Mouse (Mus musculus) testis, adult 2 months (tissue): ENCODE data around the gene Zfp281. TPM values are rescaled to one million over a fixed set of nuclear protein-coding genes. Genes with fewer than 3 reads are reported as not detected.

Source experiments
- H3K27ac ChIP-seq: fragments of 200-500 bp; 2 replicates; pipeline ENCODE4 v1.5.1; 2012; ENCODE audit warnings: low read depth, low read length; ENCODE audit not compliant: control insufficient read depth, insufficient read depth
- H3K27me3 ChIP-seq: fragments of 200-500 bp; 2 replicates; pipeline ENCODE4 v1.6.1; 2012; ENCODE audit warnings: mild to moderate bottlenecking, low read length, moderate library complexity; ENCODE audit not compliant: control insufficient read depth, insufficient read depth
- H3K36me3 ChIP-seq: fragments of 200-500 bp; 2 replicates; pipeline ENCODE4 v1.6.1; 2012; ENCODE audit warnings: mild to moderate bottlenecking, low read length; ENCODE audit not compliant: control insufficient read depth, insufficient read depth
- H3K4me1 ChIP-seq: fragments of 200-500 bp; 2 replicates; pipeline ENCODE4 v1.6.1; 2012; ENCODE audit warnings: low read length; ENCODE audit not compliant: control insufficient read depth, insufficient read depth
- H3K4me3 ChIP-seq: fragments of 200-500 bp; 2 replicates; pipeline ENCODE4 v1.5.1; 2012; ENCODE audit warnings: low read depth, mild to moderate bottlenecking, low read length, moderate library complexity, mixed read lengths; ENCODE audit not compliant: control insufficient read depth
- CTCF ChIP-seq: fragments of 200-500 bp; IDR thresholded peaks from 2 replicates; pipeline ENCODE4 v1.5.1; 2012; ENCODE audit warnings: low read depth, mild to moderate bottlenecking, inconsistent platforms, low read length, moderate library complexity; ENCODE audit not compliant: control insufficient read depth, insufficient read depth, insufficient replicate concordance
- POLR2A ChIP-seq: fragments of 200-500 bp; IDR thresholded peaks from 2 replicates; pipeline ENCODE4 v1.6.1; 2012; ENCODE audit warnings: low read depth, mild to moderate bottlenecking, inconsistent platforms, low read length, moderate library complexity; ENCODE audit not compliant: control insufficient read depth
- polyA plus RNA-seq: library from polyadenylated mRNA; depleted of rRNA; stranded (reverse); fragments of >200 nt; gene quantifications from 2 replicates; pipeline ENCODE4 v1.2.3, GENCODE M21; 2012

Zfp281 gene
- polyA plus RNA-seq, 1 experiment: 2.3 TPM

DNA sequence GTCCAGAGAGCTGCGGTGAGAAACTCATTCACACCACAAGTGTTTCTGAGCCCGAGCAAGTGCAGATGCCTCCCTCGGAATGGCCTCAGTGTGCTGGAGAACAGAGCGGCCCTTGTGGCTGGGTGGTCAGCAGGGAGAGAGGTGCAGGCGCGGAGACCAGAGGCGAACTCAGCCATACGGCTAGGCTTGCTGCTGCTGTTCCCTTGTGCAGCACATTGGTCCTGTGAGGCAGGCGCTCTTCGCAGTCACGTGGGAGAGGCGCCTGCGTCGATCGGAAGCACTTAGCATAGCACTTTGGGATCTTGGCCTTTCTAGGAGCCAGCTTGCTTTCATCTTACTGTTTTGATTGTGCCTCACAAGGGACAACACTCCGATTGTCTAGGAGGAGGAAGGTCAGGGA is 45.7 kb downstream of the Zfp281 start:
- Histone ChIP-seq H3K27me3 (no peaks in the 10 kb centered on the region), H3K27ac (no peak overlapping the region), H3K4me1 (peaks cover 5% of the 10 kb centered on the region), H3K36me3 (no peaks in the 10 kb centered on the region), H3K4me3 (no peak overlapping the region)
- TF ChIP-seq CTCF: no peak
- TF ChIP-seq POLR2A: no peak

DNA sequence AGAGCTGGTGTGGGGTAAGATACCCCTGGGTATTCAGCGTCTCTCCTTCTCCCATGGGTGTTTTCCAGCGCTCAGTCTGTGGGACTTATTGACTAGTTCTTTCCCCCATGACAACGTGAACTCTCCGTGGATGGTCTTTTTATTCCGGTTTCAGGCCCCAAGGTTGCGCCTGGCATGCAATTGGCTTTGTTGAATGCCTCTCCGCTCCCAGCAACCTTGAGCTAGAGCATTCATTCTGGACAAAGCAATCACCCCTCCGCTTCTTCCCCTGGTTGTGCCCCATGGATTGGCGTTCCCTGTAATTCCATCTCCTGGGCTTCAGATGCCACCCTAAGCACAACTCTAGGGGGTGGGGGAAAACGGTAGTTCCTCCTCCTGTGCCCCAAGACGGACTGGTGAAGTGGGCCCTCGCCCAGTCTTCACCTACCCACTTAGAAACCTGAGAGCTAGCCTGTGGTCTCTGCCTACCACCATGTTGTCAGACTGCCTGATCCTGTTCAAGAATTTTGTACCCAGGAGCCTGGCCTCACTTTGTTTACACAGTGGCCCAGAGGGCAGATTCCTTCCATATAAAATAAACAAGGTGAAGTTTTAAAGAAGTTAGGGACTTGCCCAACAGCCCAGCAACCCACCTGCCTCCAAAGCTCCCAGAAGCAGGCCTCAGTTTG is 47.2 kb downstream of the Zfp281 start:
- H3K4me1 ChIP-seq: peaks cover 11% of the 10 kb centered on the region
- no peaks in the 10 kb centered on the region for H3K36me3 ChIP-seq
- no peaks in the 10 kb centered on the region for H3K27me3 ChIP-seq
- TF ChIP-seq POLR2A: no peak
- TF ChIP-seq CTCF: no peak
- no peak overlapping the region for H3K4me3 ChIP-seq
- no peak overlapping the region for H3K27ac ChIP-seq

DNA sequence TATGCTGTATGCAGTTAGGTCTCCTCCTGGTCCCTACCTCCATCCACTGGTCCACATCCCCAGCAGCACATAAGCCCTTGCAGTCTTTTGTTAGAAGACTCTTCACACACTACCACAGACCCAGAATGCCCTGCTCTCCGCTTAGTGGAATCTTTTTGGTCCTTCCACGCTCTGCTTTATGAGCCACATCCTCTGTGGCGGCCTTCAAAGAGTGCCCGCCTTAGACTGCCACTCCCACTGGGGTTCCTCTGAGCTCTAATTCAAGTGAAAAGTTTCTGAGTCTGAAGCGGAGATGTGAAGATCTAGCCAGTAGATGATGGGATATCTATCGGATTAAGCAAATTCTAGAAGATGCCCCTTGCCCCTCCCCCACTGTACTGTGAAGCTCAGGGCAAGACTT is 47.9 kb downstream of the Zfp281 start:
- Histone ChIP-seq H3K27ac (no peak overlapping the region), H3K36me3 (no peaks in the 10 kb centered on the region), H3K4me1 (peaks cover 16% of the 10 kb centered on the region), H3K4me3 (no peak overlapping the region), H3K27me3 (no peaks in the 10 kb centered on the region)
- TF ChIP-seq CTCF (no peak), POLR2A (no peak)

DNA sequence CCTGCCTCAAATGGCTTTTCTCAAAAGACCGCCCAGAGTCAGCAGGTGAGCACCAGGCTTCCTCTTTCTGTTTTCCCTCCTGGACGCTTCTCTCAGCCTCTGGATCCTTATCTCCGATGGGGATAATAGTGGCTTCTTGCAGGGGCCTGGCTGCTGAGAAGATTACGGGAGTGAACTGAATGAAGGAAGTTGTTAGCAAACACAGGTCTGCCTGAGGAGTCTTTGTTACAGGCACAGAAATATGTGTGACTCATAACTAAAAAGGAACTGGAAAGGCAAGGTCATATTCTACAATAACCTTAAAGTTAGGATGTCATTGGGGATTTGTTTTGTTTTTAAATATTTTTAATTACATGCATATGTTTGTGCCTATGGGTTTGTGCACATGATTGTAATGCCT is 48.6 kb downstream of the Zfp281 start:
- peaks cover 16% of the 10 kb centered on the region for H3K4me1 ChIP-seq
- H3K27ac ChIP-seq: no peak overlapping the region
- H3K36me3 ChIP-seq: no peaks in the 10 kb centered on the region
- no peaks in the 10 kb centered on the region for H3K27me3 ChIP-seq
- H3K4me3 ChIP-seq: no peak overlapping the region
- TF ChIP-seq POLR2A: no peak
- no peak for TF ChIP-seq CTCF

- H3K27me3 ChIP-seq: no peaks in the 10 kb centered on the region
- TF ChIP-seq POLR2A (no peak), CTCF (no peak)
- peaks cover 16% of the 10 kb centered on the region for H3K4me1 ChIP-seq
- no peak overlapping the region for H3K27ac ChIP-seq
- H3K36me3 ChIP-seq: no peaks in the 10 kb centered on the region
- no peak overlapping the region for H3K4me3 ChIP-seq
Observed at GRCm38 (mm10) chr1:136674548-136675455, 50.1 kb downstream of the Zfp281 start.

DNA sequence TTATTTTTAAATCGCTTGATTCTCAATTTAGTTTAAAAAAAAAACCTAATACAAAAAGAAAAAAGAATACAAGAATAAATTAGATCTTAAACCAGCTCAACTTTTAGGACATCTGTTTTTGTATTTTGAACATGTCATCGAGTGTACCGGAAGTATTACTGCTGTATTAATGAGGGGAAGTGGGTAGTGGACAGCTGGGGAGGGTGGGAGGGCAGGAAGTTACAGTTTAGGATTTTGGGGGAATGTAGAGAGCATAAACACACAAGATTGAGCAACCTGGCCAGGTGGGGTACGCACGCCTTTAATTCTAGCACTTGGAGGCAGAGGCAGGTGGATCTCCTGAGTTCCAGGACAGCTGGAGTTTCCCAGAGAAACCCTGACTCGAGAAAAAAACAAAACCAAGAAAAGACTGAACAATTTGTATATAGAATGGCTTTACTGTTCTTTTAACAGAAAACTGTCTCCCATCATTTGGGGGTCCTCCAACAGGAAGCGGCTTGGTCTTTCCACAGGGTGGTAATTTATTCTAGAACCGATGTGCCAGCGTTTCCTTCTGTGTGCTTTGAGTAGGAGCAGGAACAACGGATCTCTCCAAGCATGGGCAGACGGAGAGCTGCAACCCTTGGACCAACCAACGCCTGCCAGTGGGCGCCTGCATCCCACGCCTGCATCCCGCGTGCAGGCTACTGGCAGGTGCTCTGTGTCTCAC is 51.2 kb downstream of the Zfp281 start:
- no peaks in the 10 kb centered on the region for H3K27me3 ChIP-seq
- TF ChIP-seq CTCF: no peak
- no peak for TF ChIP-seq POLR2A
- H3K4me1 ChIP-seq: peaks cover 12% of the 10 kb centered on the region
- no peaks in the 10 kb centered on the region for H3K36me3 ChIP-seq
- H3K4me3 ChIP-seq: peak overlapping the region; percentile 12
- no peak overlapping the region for H3K27ac ChIP-seq

DNA sequence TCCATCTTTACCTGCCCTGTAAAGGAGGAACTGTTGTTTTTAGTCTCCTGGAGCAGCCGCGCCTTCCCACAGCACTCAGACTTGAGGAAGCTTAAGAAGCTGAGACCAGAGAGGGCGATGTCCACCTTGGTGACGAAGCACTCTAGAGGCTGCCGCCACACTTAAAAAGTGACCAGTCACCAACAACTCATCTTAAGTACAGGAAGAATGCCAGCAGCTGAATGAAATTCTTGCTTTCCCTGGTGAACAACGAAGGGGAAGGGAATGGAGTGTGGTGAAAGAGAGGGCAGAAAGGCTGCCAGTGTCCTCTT is 51.7 kb downstream of the Zfp281 start:
- TF ChIP-seq POLR2A (no peak), CTCF (no peak)
- no peaks in the 10 kb centered on the region for H3K27me3 ChIP-seq
- H3K27ac ChIP-seq: no peak overlapping the region
- H3K36me3 ChIP-seq: no peaks in the 10 kb centered on the region
- H3K4me3 ChIP-seq: peak overlapping the region; percentile 12
- H3K4me1 ChIP-seq: peaks cover 11% of the 10 kb centered on the region
